Mouse (Mus musculus) embryonic facial prominence, embryonic 10.5 days (tissue): Measurements from ENCODE around the gene Agpat1. TPM values are rescaled to one million over a fixed set of nuclear protein-coding genes. Genes with fewer than 3 reads are reported as not detected.

Source experiments
- DNase-seq: peaks from one replicate; pipeline ENCODE4 v3.0.0-alpha.2; 2017; ENCODE audit warnings: low spot score
- H3K27ac ChIP-seq: fragments of 300-500 bp; sonication (generic); replicated peaks from 2 replicates; pipeline ENCODE4 v1.5.1; 2016; ENCODE audit warnings: mild to moderate bottlenecking
- H3K27me3 ChIP-seq: fragments of 300-500 bp; sonication (generic); replicated peaks from 2 replicates; pipeline ENCODE4 v1.6.1; 2016; ENCODE audit warnings: low read depth, mild to moderate bottlenecking; ENCODE audit not compliant: poor library complexity, severe bottlenecking
- H3K36me3 ChIP-seq: fragments of 300-500 bp; sonication (generic); replicated peaks from 2 replicates; pipeline ENCODE4 v1.6.1; 2016; ENCODE audit warnings: mild to moderate bottlenecking, moderate library complexity
- H3K4me1 ChIP-seq: fragments of 300-500 bp; sonication (generic); 2 replicates; pipeline ENCODE4 v1.6.1; 2016
- H3K4me3 ChIP-seq: fragments of 300-500 bp; sonication (generic); 2 replicates; pipeline ENCODE4 v1.5.1; 2016; ENCODE audit warnings: mild to moderate bottlenecking, moderate library complexity
- H3K9me3 ChIP-seq: fragments of 300-500 bp; sonication (generic); 2 replicates; pipeline ENCODE4 v1.6.1; 2016; ENCODE audit warnings: mild to moderate bottlenecking
- WGBS: fragments of 180-500 bp; shearing (Covaris S2); methylation state at CpG from one replicate; pipeline ENCODE4 v1.1.7; 2016; 5-methylcytosine and 5-hydroxymethylcytosine counted together
- polyA plus RNA-seq: library from polyadenylated mRNA; unstranded; fragments of >200 nt; fragmentation: Nextera tagmentation; extraction: Ambion mirVana; gene quantifications from 2 replicates; pipeline ENCODE4 v1.2.1, GENCODE M21; 2016

Gene Agpat1
- polyA plus RNA-seq, 1 experiment from 2014 or later: 51.3 TPM

DNA sequence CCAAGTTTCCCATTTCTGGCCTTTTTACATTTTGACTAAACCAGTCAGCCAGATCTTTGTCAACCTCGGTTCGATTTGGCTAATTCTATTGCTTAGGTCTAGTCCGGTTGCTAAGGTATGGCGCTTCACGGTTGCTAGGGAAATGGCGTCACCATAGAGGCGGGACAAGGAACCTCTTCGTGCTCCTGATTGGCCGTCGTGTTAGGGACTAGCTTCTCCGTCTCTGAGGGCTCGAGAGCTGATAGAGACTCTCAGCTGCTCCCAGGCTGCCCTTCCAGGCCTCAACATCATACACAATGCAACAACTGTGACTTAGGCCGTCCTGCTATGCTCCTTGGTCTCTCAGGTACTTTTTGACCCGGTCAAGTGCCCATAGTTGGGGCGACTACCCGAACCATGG, 40.5 kb downstream of the Agpat1 start, which contains the start of gene Fkbpl:
Gene Fkbpl (plus strand): TSS at position 157 of the 400 bp plus-strand sequence.
- peak within 1 kb of the TSS; percentile 99 for H3K4me3 ChIP-seq
- H3K36me3 ChIP-seq: peaks cover 21% of the 10 kb centered on the region
- peak within 1 kb of the TSS; percentile 83 for H3K27ac ChIP-seq
- no peaks in the 10 kb centered on the region for H3K27me3 ChIP-seq
- H3K4me1 ChIP-seq: peaks cover 53% of the 10 kb centered on the region
- WGBS: under 1% methylated on average over 16 of the region's 16 CpGs
- no peaks in the 10 kb centered on the region for H3K9me3 ChIP-seq
- DNase-seq: peak; percentile 93

GRCm38 (mm10) chr17:34645256-34645829, 41.3 kb downstream of the Agpat1 start:
- H3K4me3 ChIP-seq: peak overlapping the region; percentile 99
- peak overlapping the region; percentile 83 for H3K27ac ChIP-seq
- H3K4me1 ChIP-seq: peaks cover 52% of the 10 kb centered on the region
- WGBS: 47% methylated on average over 10 of the region's 10 CpGs
- H3K36me3 ChIP-seq: peaks cover 28% of the 10 kb centered on the region
- no peaks in the 10 kb centered on the region for H3K9me3 ChIP-seq
- no peaks in the 10 kb centered on the region for H3K27me3 ChIP-seq
- DNase-seq: no peak

GRCm38 (mm10) chr17:34645831-34646511, 41.9 kb downstream of the Agpat1 start:
- 92% methylated on average over 30 of the region's 30 CpGs for WGBS
- peaks cover 46% of the 10 kb centered on the region for H3K4me1 ChIP-seq
- no peak overlapping the region for H3K27ac ChIP-seq
- H3K4me3 ChIP-seq: peak overlapping the region; percentile 99
- no peaks in the 10 kb centered on the region for H3K27me3 ChIP-seq
- no peaks in the 10 kb centered on the region for H3K9me3 ChIP-seq
- DNase-seq: no peak
- peaks cover 34% of the 10 kb centered on the region for H3K36me3 ChIP-seq

DNA sequence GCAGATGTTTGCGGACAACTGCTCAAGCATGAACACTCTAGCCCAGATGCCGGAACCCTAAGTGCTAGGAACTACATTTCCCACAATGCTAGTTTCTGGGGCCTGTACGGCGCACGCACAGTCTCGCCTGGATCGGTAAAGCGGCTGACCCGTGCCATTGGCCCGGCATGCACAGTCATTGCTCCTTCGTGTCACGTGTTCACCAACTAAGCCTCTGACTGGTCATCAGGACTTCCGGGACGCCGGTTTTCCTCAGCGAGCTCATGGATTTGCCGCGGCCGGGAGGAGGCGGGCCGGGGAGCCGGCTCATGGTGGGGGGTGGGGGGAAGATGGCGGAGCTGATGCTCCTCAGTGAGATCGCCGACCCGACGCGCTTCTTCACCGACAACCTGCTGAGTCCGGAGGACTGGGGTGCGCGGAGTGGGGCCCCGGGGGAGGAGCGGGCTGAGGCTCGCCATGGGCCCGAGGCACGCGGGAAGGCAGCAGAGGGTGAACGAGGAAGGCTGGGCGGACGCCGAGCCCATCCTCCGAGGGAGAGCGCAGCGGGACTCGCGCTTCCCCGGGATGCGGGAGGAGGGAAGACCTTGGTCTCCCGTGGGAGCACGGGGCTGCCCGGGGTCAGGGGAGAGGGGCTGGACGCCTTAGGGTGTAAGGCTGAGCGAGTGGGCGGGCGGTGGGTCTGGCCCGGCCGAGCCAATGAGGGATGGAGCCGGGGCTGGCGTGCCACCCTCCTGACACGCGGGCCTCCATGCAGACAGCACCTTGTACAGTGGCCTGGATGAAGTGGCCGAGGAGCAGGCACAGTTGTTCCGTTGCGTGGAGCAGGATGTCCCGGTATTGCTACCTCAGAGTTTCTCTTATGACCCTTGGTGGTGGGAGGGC, 43.1 kb downstream of the Agpat1 start, which contains the start of gene Atf6b:
Gene Atf6b (plus strand): TSS at position 241 of the 882 bp plus-strand sequence.
- H3K36me3 ChIP-seq: peaks cover 46% of the 10 kb centered on the region
- no peaks in the 10 kb centered on the region for H3K9me3 ChIP-seq
- peak; percentile 96 for DNase-seq
- H3K4me1 ChIP-seq: peaks cover 39% of the 10 kb centered on the region
- 1% methylated on average over 66 of the region's 66 CpGs for WGBS
- no peaks in the 10 kb centered on the region for H3K27me3 ChIP-seq
- H3K4me3 ChIP-seq: peak within 1 kb of the TSS; percentile 99
- H3K27ac ChIP-seq: peak within 1 kb of the TSS; percentile 95

DNA sequence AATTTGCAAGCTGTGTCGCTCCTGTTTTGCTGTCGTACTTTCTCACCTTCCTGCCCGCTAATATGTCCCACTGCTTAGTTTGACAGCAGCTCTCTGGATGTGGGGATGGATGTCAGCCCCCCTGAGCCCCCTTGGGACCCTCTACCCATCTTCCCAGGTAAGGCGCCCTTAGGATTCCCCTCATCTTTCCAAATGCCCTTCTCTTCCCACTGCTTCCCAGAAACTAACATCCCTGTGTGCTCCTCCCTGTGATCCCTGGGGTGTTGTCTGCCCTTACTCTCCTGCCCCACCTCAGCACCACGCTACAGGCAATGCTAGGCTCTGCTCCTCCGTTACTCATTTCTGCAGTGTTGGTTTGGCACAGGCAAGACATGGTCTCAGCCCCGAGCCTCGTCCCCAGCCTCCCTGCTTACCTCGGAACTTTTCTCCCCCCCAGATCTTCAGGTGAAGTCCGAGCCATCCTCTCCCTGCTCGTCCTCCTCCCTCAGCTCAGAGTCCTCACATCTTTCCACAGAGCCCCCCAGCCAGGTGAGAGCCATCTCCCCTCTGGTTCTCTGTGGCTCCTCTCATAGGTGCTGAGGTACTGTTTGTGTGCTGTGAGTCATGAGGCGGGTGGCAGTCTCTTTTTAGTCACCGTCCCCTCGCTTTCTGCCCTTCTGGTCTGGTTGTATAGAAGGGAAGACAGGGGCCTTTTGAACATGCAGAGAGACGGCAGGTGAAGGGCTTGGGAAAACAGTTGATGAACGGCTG, 44.3 kb downstream of the Agpat1 start:
- no peak for DNase-seq
- WGBS: 81% methylated on average over 16 of the region's 16 CpGs
- H3K9me3 ChIP-seq: no peaks in the 10 kb centered on the region
- peaks cover 58% of the 10 kb centered on the region for H3K36me3 ChIP-seq
- H3K27ac ChIP-seq: no peak overlapping the region
- peaks cover 39% of the 10 kb centered on the region for H3K4me1 ChIP-seq
- peak overlapping the region; percentile 99 for H3K4me3 ChIP-seq
- no peaks in the 10 kb centered on the region for H3K27me3 ChIP-seq

GRCm38 (mm10) chr17:34649106-34649864, 45.2 kb downstream of the Agpat1 start:
- DNase-seq: no peak
- peaks cover 39% of the 10 kb centered on the region for H3K4me1 ChIP-seq
- no peaks in the 10 kb centered on the region for H3K27me3 ChIP-seq
- 0 out of 2 replicates have a peak overlapping the region, but pooled peaks have one; percentile 20 for H3K27ac ChIP-seq
- H3K4me3 ChIP-seq: 0 out of 2 replicates have a peak overlapping the region, but pooled peaks have one; percentile 6
- H3K36me3 ChIP-seq: peaks cover 68% of the 10 kb centered on the region
- WGBS: 89% methylated on average over 18 of the region's 18 CpGs
- no peaks in the 10 kb centered on the region for H3K9me3 ChIP-seq

DNA sequence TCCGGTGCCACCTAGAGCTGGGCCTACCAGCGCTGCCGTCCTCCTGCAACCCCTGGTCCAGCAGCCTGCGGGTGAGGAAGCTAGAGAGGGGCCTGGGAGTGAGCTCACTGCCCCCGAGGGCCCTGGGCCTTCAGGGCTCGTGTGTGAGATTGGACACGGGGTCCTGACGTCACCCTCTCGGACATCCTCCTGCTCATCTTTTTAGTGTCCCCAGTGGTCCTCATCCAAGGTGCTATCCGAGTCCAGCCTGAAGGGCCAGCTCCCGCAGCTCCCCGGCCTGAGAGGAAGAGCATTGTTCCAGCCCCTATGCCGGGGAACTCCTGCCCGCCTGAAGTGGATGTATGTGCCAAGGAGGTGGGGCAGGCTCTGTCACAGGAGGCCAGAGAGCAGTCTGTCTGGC, 46.7 kb downstream of the Agpat1 start:
- no peak overlapping the region for H3K4me3 ChIP-seq
- peaks cover 78% of the 10 kb centered on the region for H3K36me3 ChIP-seq
- WGBS: 91% methylated on average over 14 of the region's 14 CpGs
- H3K4me1 ChIP-seq: peaks cover 40% of the 10 kb centered on the region
- H3K9me3 ChIP-seq: no peaks in the 10 kb centered on the region
- no peak for DNase-seq
- no peaks in the 10 kb centered on the region for H3K27me3 ChIP-seq
- H3K27ac ChIP-seq: no peak overlapping the region

DNA sequence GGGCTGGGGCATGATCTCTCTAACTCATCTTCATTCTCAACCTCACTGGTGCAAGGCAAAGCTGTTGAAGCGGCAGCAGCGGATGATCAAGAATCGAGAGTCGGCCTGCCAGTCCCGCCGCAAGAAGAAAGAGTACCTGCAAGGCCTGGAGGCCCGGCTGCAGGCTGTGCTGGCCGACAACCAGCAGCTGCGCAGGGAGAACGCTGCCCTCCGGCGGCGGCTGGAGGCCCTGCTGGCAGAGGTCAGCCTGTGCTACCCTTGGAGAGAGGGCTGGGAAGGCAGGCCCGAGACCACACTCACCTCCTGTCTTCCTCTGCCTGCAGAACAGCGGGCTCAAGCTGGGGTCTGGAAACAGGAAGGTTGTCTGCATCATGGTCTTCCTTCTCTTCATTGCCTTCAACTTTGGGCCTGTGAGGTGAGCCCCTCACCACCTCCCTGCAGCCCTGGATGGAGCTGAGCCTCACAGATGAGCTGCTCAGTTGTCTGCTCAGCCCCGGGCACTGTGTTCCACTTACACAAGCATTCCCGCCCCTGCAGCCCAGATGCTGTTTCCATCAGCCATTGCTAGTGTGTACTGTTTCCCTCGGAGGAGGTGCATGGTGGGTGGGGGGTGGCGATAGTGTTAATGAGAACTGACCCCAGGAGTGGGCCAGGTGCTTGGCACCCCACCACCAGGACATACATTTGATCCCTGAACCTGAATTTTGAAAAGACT, 47.6 kb downstream of the Agpat1 start:
- Histone ChIP-seq H3K36me3 (peaks cover 72% of the 10 kb centered on the region), H3K9me3 (no peaks in the 10 kb centered on the region), H3K27ac (no peak overlapping the region), H3K4me1 (peaks cover 41% of the 10 kb centered on the region), H3K27me3 (no peaks in the 10 kb centered on the region), H3K4me3 (peak overlapping the region; percentile 13; the same call in 1 of the 2 replicates)
- DNase-seq: peak; percentile 63
- WGBS: 57% methylated on average over 19 of the region's 19 CpGs

- no peak overlapping the region for H3K27ac ChIP-seq
- no peaks in the 10 kb centered on the region for H3K9me3 ChIP-seq
- no peak for DNase-seq
- H3K27me3 ChIP-seq: no peaks in the 10 kb centered on the region
- H3K36me3 ChIP-seq: peaks cover 72% of the 10 kb centered on the region
- H3K4me1 ChIP-seq: peaks cover 46% of the 10 kb centered on the region
- WGBS: 86% methylated on average over 10 of the region's 10 CpGs
- H3K4me3 ChIP-seq: no peak overlapping the region
Measured at GRCm38 (mm10) chr17:34652546-34652945, 48.5 kb downstream of the Agpat1 start.

- 93% methylated on average over 8 of the region's 8 CpGs for WGBS
- Histone ChIP-seq H3K9me3 (no peaks in the 10 kb centered on the region), H3K27me3 (no peaks in the 10 kb centered on the region), H3K4me1 (peaks cover 44% of the 10 kb centered on the region), H3K36me3 (peaks cover 72% of the 10 kb centered on the region), H3K4me3 (no peak overlapping the region), H3K27ac (no peak overlapping the region)
- DNase-seq: no peak
Measured at GRCm38 (mm10) chr17:34652985-34653384, 48.9 kb downstream of the Agpat1 start.

- DNase-seq: peak; percentile 62
- 65% methylated on average over 9 of the region's 9 CpGs for WGBS
Measured at GRCm38 (mm10) chr17:34653746-34654285, 49.8 kb downstream of the Agpat1 start.

More at GRCm38 (mm10) chr17:34653746-34654285, 49.8 kb downstream of the Agpat1 start:
- no peak overlapping the region for H3K27ac ChIP-seq
- H3K4me3 ChIP-seq: peak overlapping the region; percentile 2; the same call in 1 of the 2 replicates
- H3K4me1 ChIP-seq: peaks cover 36% of the 10 kb centered on the region
- no peaks in the 10 kb centered on the region for H3K9me3 ChIP-seq
- H3K36me3 ChIP-seq: peaks cover 69% of the 10 kb centered on the region
- H3K27me3 ChIP-seq: peaks cover 3% of the 10 kb centered on the region; the same call in 1 of the 2 replicates
